Mouse (Mus musculus) liver, postnatal 0 days (tissue): ENCODE data around the gene Exoc2. TPM values are rescaled to one million over a fixed set of nuclear protein-coding genes. Genes with fewer than 3 reads are reported as not detected.

Experiments
- ATAC-seq: fragments of 200-750 bp; cut with Nextera tagmentation; 2 replicates; pipeline ENCODE4 v1.8.0; 2017; ENCODE audit warnings: mild to moderate bottlenecking, moderate library complexity
- DNase-seq: peaks from one replicate; pipeline ENCODE4 v3.0.0-alpha.2; 2016
- H3K27ac ChIP-seq: fragments of 300-500 bp; sonication (generic); 2 replicates; pipeline ENCODE4 v1.5.1; 2014; ENCODE audit warnings: antibody characterized with exemption, moderate library complexity, mild to moderate bottlenecking, low read depth
- H3K27me3 ChIP-seq: fragments of 300-500 bp; sonication (generic); 2 replicates; pipeline ENCODE4 v1.6.1; 2014; ENCODE audit warnings: low read length, control low read depth, mixed read lengths; ENCODE audit not compliant: insufficient read depth
- H3K36me3 ChIP-seq: fragments of 300-500 bp; sonication (generic); replicated peaks from 2 replicates; pipeline ENCODE4 v1.6.1; 2014; ENCODE audit warnings: mild to moderate bottlenecking, control low read depth, low read length, moderate library complexity, mixed read lengths; ENCODE audit not compliant: insufficient read depth
- H3K4me1 ChIP-seq: fragments of 300-500 bp; sonication (generic); 2 replicates; pipeline ENCODE4 v1.6.1; 2014; ENCODE audit warnings: antibody characterized with exemption, mild to moderate bottlenecking, control low read depth; ENCODE audit not compliant: insufficient read depth
- H3K4me2 ChIP-seq: fragments of 300-500 bp; sonication (generic); 2 replicates; pipeline ENCODE4 v1.6.1; 2014; ENCODE audit warnings: low read depth, mild to moderate bottlenecking, low read length, moderate library complexity, mixed read lengths
- H3K4me3 ChIP-seq: fragments of 300-500 bp; sonication (generic); 2 replicates; pipeline ENCODE4 v1.5.1; 2014; ENCODE audit warnings: low read depth, low read length
- H3K9ac ChIP-seq: fragments of 300-500 bp; sonication (generic); replicated peaks from 2 replicates; pipeline ENCODE4 v1.6.1; 2014; ENCODE audit warnings: mild to moderate bottlenecking, moderate library complexity
- H3K9me3 ChIP-seq: fragments of 300-500 bp; sonication (generic); 2 replicates; pipeline ENCODE4 v1.6.1; 2016; ENCODE audit warnings: mild to moderate bottlenecking, control low read depth, low read length, mixed read lengths
- CTCF ChIP-seq: sonication (generic); IDR thresholded peaks from 2 replicates; pipeline ENCODE4 v1.5.1; 2016; ENCODE audit warnings: antibody characterized with exemption, low read depth
- EP300 ChIP-seq: IDR thresholded peaks from 2 replicates; pipeline ENCODE4 v1.6.1; 2016; ENCODE audit warnings: antibody characterized with exemption, low read depth, mild to moderate bottlenecking
- WGBS: fragments of 180-500 bp; shearing (Covaris S2); extraction: QIAGEN DNeasy Blood & Tissue Kit; methylation state at CpG from one replicate; pipeline ENCODE4 v1.1.7; 2014; ENCODE audit not compliant: insufficient replicate concordance; 5-methylcytosine and 5-hydroxymethylcytosine counted together
- polyA plus RNA-seq: library from polyadenylated mRNA; unstranded; fragments of >200 nt; fragmentation: Nextera tagmentation; extraction: Ambion mirVana; gene quantifications from 2 replicates; pipeline ENCODE4 v1.2.1, GENCODE M21; 2015

The Exoc2 gene
- polyA plus RNA-seq, 1 experiment from 2014 or later: 8.1 TPM

DNA sequence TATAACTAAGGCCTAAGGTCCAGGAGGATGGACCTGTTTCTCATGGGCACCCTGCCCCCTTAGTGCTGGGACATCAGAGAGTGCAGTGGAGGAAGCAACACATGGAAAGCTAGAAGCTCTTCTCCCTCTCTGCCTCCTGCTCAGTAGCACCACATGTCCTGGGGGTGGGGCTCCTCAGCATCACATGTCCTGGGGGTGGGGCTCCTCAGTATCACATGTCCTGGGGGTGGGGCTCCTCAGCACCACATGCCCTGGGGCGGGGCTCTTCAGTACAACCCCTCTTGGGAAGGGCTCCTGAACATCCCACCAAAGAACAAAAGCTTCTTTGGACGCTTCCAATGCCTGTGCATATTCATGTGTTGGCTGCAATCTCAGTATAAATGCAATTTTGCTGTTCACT, 186.3 kb downstream of the Exoc2 start:
- Histone ChIP-seq H3K36me3 (no peaks in the 10 kb centered on the region), H3K4me1 (no peaks in the 10 kb centered on the region), H3K9ac (no peak overlapping the region), H3K27ac (no peak overlapping the region), H3K4me2 (no peak overlapping the region), H3K4me3 (no peak overlapping the region), H3K9me3 (no peaks in the 10 kb centered on the region), H3K27me3 (no peaks in the 10 kb centered on the region)
- ATAC-seq (no peak), DNase-seq (no peak)
- 78% methylated on average over 2 of the region's 2 CpGs for whole genome bisulfite sequencing
- TF ChIP-seq CTCF: no peak
- TF ChIP-seq EP300: no peak

DNA sequence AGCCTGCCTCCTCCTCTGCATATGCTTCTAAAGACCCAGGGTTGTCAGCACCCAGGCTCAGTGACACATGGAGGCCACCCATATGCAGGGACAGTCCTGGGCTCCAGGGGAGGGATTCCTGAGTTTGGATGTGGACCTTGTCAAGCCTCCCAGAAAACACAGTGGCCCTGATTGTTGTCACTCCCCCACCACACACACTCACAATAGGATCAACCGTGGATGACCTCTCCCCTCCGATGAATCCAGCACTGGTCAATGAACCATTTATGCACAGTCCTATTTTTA, 186.9 kb downstream of the Exoc2 start:
- DNase-seq: no peak
- no peak overlapping the region for H3K27ac ChIP-seq
- H3K4me2 ChIP-seq: no peak overlapping the region
- ATAC-seq: no peak
- WGBS: 82% methylated on average over 2 of the region's 2 CpGs
- TF ChIP-seq CTCF (no peak), EP300 (no peak)
- no peaks in the 10 kb centered on the region for H3K27me3 ChIP-seq
- no peak overlapping the region for H3K4me3 ChIP-seq
- no peak overlapping the region for H3K9ac ChIP-seq
- H3K4me1 ChIP-seq: no peaks in the 10 kb centered on the region
- no peaks in the 10 kb centered on the region for H3K36me3 ChIP-seq
- no peaks in the 10 kb centered on the region for H3K9me3 ChIP-seq

DNA sequence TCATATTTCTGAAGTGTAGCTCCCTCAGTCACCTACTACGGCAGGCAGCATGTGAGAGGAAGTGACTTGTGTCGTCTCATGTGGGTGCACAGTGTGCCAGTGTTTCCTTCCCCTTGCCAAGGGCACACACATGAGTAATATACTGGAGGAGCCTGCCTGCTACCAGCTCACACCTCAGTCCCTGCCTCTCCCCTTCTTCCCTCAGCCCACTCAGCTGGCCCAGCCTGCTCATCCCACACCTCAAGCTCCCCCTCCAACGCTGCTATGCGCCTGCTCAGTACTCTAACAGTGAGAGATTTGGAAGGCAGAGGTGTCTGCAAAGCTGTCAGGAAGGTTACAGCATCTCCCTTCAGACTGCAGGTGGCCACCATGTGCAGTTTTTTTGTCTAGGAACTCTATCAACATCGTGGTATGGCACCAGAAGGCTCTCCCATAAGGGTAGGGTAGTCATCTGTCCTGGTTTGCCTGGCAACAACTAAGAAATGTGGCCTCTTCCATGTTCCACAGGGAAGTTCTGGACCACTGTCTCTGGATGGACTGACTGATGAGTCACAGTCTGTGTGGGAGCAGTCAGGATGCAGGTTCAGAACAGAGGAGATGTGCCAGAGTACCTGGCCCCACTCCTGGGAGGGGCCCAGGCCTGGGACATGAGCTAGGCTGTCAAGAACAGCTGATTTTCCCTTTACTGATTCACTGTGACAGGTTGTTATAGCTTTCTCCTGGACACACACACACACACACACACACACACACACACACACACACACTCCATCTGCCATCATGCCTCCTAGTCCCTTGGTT, 187.5 kb downstream of the Exoc2 start:
- TF ChIP-seq EP300 (no peak), CTCF (no peak)
- Histone ChIP-seq H3K4me2 (no peak overlapping the region), H3K4me1 (no peaks in the 10 kb centered on the region), H3K36me3 (no peaks in the 10 kb centered on the region), H3K27me3 (no peaks in the 10 kb centered on the region), H3K9me3 (no peaks in the 10 kb centered on the region), H3K9ac (no peak overlapping the region), H3K4me3 (no peak overlapping the region), H3K27ac (no peak overlapping the region)
- ATAC-seq: no peak
- WGBS: 34% methylated on average over 5 of the region's 5 CpGs
- DNase-seq: no peak

DNA sequence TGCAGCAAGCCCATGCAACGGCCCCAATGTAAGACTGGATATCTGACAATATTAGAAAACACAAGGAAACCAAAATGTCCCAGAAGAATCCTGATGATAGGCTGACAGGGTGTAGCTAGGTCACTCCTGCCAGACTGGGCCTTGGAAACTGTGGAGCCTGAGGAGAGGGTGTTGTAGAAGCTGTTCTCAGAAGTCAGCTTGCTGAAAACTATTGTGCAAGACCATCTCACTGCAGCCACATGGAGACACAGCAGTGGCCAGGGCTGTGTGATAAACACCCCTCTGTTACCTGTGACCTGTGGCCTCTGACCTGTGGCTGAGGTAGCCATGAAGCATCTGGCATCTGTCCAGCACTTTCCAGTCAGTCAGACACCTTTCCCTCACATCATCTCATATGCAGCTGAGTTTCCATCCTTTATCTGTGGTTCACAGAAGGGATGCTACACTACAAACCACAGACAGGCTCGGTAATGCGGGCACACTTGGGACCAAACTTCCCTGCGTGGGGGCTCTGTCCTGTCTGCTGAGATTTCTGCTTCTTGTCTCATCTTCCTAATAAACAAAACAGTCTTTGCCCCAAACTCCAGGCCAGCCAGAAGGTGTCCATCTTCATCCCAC, 188.4 kb downstream of the Exoc2 start:
- no peaks in the 10 kb centered on the region for H3K9me3 ChIP-seq
- TF ChIP-seq CTCF: no peak
- TF ChIP-seq EP300: no peak
- H3K27me3 ChIP-seq: no peaks in the 10 kb centered on the region
- H3K4me1 ChIP-seq: no peaks in the 10 kb centered on the region
- DNase-seq: no peak
- ATAC-seq: no peak
- H3K36me3 ChIP-seq: no peaks in the 10 kb centered on the region
- 49% methylated on average over 4 of the region's 4 CpGs for WGBS
- no peak overlapping the region for H3K4me3 ChIP-seq
- no peak overlapping the region for H3K9ac ChIP-seq
- no peak overlapping the region for H3K4me2 ChIP-seq
- H3K27ac ChIP-seq: no peak overlapping the region

DNA sequence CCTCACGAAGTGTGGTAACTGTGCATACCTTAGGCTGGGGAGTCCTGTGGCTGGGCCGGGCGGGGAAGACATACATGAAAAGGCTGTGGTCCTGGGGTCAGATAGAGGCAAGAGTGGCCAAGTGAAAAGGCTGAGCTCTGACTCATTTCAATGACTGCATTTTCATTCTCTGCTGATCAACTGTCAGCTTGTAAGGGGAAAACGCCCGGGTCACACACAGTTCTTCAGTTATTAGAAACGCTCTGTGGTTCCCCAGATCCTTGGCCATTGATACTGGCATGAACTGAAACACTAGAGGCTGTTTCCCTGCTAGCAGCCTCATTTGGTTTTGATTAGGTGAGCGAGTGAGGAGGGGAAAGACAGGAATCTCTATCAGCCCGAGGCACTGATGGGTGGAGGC, 191.5 kb downstream of the Exoc2 start:
- H3K36me3 ChIP-seq: no peaks in the 10 kb centered on the region
- no peak overlapping the region for H3K4me2 ChIP-seq
- H3K4me3 ChIP-seq: no peak overlapping the region
- no peak for TF ChIP-seq EP300
- no peak for TF ChIP-seq CTCF
- H3K9ac ChIP-seq: no peak overlapping the region
- no peak overlapping the region for H3K27ac ChIP-seq
- H3K27me3 ChIP-seq: no peaks in the 10 kb centered on the region
- DNase-seq (no peak), ATAC-seq (no peak)
- H3K9me3 ChIP-seq: no peaks in the 10 kb centered on the region
- H3K4me1 ChIP-seq: no peaks in the 10 kb centered on the region
- WGBS: 60% methylated on average over 8 of the region's 8 CpGs

DNA sequence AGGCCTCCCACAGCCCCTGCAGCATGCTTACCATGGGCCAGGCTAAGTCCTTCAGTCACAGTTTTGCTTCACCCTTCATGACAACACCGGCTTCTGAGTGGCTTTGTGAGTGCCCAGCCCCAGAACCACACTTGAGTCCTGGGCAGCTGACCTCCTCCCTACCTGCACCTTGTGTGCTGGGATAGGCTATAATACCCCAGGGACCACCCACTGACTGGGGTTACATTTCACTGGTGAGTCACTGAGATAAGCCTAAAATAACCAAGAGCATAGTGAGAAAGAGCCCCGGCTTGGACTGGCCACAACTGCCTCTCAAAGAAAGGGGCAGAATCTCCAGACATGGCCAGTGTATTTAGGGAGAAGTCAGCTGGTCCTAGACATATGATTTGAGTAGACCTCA, 192.0 kb downstream of the Exoc2 start:
- Histone ChIP-seq H3K4me3 (no peak overlapping the region), H3K27ac (no peak overlapping the region), H3K9ac (no peak overlapping the region), H3K4me2 (no peak overlapping the region), H3K36me3 (no peaks in the 10 kb centered on the region), H3K27me3 (no peaks in the 10 kb centered on the region), H3K4me1 (no peaks in the 10 kb centered on the region), H3K9me3 (no peaks in the 10 kb centered on the region)
- ATAC-seq (no peak), DNase-seq (no peak)
- WGBS: 47% methylated on average over 2 of the region's 2 CpGs
- TF ChIP-seq CTCF (no peak), EP300 (no peak)
